Mouse (Mus musculus): ENCODE results near the gene Zfyve21. TPM values are rescaled to one million over a fixed set of nuclear protein-coding genes. Genes with fewer than 3 reads are reported as not detected.

Gene Zfyve21
- polyA plus RNA-seq, 1 experiment from 2014 or later: 95.6 TPM

GRCm38 (mm10) chr12:111843470-111843869 lies 29.5 kb downstream of the Zfyve21 start:
- Histone ChIP-seq H3K9me3 (ENCODE audit: control insufficient read depth, low read length) (no peaks in the 10 kb centered on the region), H3K4me2 (no peak overlapping the region), H3K9ac (ENCODE audit: low read depth, low read length) (no peak overlapping the region), H3K4me3 (ENCODE audit: low read depth, low read length) (no peak overlapping the region), H3K27me3 (replicated peaks; ENCODE audit: control insufficient read depth, insufficient read depth, low read length) (no peaks in the 10 kb centered on the region), H3K36me3 (ENCODE audit: control insufficient read depth, insufficient read depth, low read length) (peaks cover 6% of the 10 kb centered on the region; the same call in 1 of the 2 replicates), H3K4me1 (replicated peaks; ENCODE audit: control insufficient read depth, insufficient read depth, low read length) (peaks cover 3% of the 10 kb centered on the region; the same call in 1 of the 2 replicates), H3K27ac (ENCODE audit: low read depth, low read length) (no peak overlapping the region)
- DNase-seq (ENCODE audit: low spot score) (no peak), ATAC-seq (replicated peaks; ENCODE audit: low FRiP score) (no peak)
- 40% methylated on average over 2 of the region's 2 CpGs for WGBS

DNA sequence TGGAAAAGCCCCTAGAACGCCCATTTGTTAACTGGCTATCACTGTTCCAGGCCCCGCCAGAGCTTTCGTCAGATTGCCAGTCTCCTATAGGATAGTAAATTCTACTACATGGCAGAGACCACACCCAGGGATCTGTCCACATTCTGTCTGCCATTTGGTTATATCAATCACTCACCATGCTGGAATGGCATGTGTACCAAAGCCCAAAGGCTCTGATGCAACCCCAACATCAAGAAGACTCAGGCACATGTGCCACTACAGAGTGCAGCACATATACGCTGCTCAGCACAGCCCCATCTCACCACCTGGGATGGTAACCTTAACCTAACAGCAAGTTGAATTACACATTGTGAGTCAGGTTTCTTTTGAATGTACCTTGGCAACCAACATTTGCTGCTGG lies 32.0 kb downstream of the Zfyve21 start:
- H3K4me2 ChIP-seq: no peak overlapping the region
- H3K4me1 ChIP-seq (replicated peaks; ENCODE audit: control insufficient read depth, insufficient read depth, low read length): peaks cover 3% of the 10 kb centered on the region; the same call in 1 of the 2 replicates
- ATAC-seq (replicated peaks; ENCODE audit: low FRiP score): no peak
- no peaks in the 10 kb centered on the region for H3K27me3 ChIP-seq (replicated peaks; ENCODE audit: control insufficient read depth, insufficient read depth, low read length)
- H3K9ac ChIP-seq (ENCODE audit: low read depth, low read length): no peak overlapping the region
- WGBS: 88% methylated on average over 4 of the region's 4 CpGs
- H3K9me3 ChIP-seq (ENCODE audit: control insufficient read depth, low read length): no peaks in the 10 kb centered on the region
- no peak for DNase-seq (ENCODE audit: low spot score)
- H3K27ac ChIP-seq (ENCODE audit: low read depth, low read length): no peak overlapping the region
- H3K36me3 ChIP-seq (ENCODE audit: control insufficient read depth, insufficient read depth, low read length): peaks cover 2% of the 10 kb centered on the region; the same call in 1 of the 2 replicates
- no peak overlapping the region for H3K4me3 ChIP-seq (ENCODE audit: low read depth, low read length)

DNA sequence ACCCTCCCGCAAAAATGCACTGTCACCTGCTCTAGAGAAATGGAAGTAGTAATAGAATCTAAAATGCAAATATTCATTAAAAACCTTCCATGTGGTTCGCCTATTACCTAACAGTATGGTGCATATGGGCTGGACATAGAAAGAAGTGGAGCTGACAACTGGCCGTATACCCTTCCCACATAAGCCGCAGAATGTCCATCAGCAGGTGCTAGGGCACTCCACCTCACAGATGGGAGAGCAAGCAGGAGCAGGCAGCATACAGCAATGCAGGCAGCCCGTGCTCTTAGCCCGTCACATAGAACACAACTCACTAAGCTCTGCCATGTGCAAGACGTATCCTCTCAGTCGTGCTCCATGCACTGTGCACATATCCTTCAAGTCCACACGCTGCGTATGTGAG lies 32.8 kb downstream of the Zfyve21 start:
- WGBS: 83% methylated on average over 10 of the region's 10 CpGs
- ATAC-seq (replicated peaks; ENCODE audit: low FRiP score) (no peak), DNase-seq (ENCODE audit: low spot score) (no peak)
- H3K4me1 ChIP-seq (replicated peaks; ENCODE audit: control insufficient read depth, insufficient read depth, low read length): peaks cover 3% of the 10 kb centered on the region; the same call in 1 of the 2 replicates
- no peaks in the 10 kb centered on the region for H3K27me3 ChIP-seq (replicated peaks; ENCODE audit: control insufficient read depth, insufficient read depth, low read length)
- no peak overlapping the region for H3K27ac ChIP-seq (ENCODE audit: low read depth, low read length)
- H3K36me3 ChIP-seq (ENCODE audit: control insufficient read depth, insufficient read depth, low read length): 0 out of 2 replicates have a peak, but pooled peaks cover 2% of the 10 kb centered on the region
- no peak overlapping the region for H3K4me3 ChIP-seq (ENCODE audit: low read depth, low read length)
- H3K9me3 ChIP-seq (ENCODE audit: control insufficient read depth, low read length): no peaks in the 10 kb centered on the region
- H3K4me2 ChIP-seq: no peak overlapping the region
- H3K9ac ChIP-seq (ENCODE audit: low read depth, low read length): no peak overlapping the region

DNA sequence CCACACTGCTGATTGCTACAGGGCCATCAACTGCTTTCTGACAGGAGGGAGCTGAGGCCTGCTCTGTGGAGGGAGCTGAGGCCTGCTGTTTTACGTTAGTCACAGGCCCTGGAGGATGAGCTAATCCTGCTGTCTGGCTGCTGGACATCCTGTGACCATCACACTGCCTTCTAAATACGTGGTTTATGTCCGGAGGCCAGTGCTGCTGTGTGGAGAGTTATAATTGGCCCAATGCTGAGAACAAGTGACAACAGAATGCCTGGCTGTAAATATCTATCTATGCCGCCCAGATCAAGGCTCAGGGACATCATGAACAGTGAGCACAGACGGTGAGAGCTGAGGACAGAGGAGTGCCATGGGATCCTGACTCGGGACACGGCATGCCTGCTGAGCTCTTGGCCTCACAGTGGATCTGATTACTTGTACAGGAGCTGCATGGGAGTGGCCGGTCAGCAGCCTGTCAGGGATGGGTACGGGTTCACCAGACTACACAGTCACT lies 34.4 kb downstream of the Zfyve21 start:
- 0 out of 2 replicates have a peak, but pooled peaks cover 2% of the 10 kb centered on the region for H3K36me3 ChIP-seq (ENCODE audit: control insufficient read depth, insufficient read depth, low read length)
- no peak overlapping the region for H3K27ac ChIP-seq (ENCODE audit: low read depth, low read length)
- H3K9ac ChIP-seq (ENCODE audit: low read depth, low read length): no peak overlapping the region
- H3K4me1 ChIP-seq (replicated peaks; ENCODE audit: control insufficient read depth, insufficient read depth, low read length): no peaks in the 10 kb centered on the region; the same call in 1 of the 2 replicates
- H3K4me3 ChIP-seq (ENCODE audit: low read depth, low read length): no peak overlapping the region
- DNase-seq (ENCODE audit: low spot score) (no peak), ATAC-seq (replicated peaks; ENCODE audit: low FRiP score) (no peak)
- no peak overlapping the region for H3K4me2 ChIP-seq
- no peaks in the 10 kb centered on the region for H3K27me3 ChIP-seq (replicated peaks; ENCODE audit: control insufficient read depth, insufficient read depth, low read length)
- no peaks in the 10 kb centered on the region for H3K9me3 ChIP-seq (ENCODE audit: control insufficient read depth, low read length)
- 75% methylated on average over 9 of the region's 9 CpGs for WGBS

- no peaks in the 10 kb centered on the region for H3K27me3 ChIP-seq (replicated peaks; ENCODE audit: control insufficient read depth, insufficient read depth, low read length)
- no peaks in the 10 kb centered on the region for H3K4me1 ChIP-seq (replicated peaks; ENCODE audit: control insufficient read depth, insufficient read depth, low read length)
- H3K27ac ChIP-seq (ENCODE audit: low read depth, low read length): no peak overlapping the region
- no peak overlapping the region for H3K9ac ChIP-seq (ENCODE audit: low read depth, low read length)
- no peak overlapping the region for H3K4me3 ChIP-seq (ENCODE audit: low read depth, low read length)
- H3K9me3 ChIP-seq (ENCODE audit: control insufficient read depth, low read length): no peaks in the 10 kb centered on the region
- no peak overlapping the region for H3K4me2 ChIP-seq
- H3K36me3 ChIP-seq (ENCODE audit: control insufficient read depth, insufficient read depth, low read length): no peaks in the 10 kb centered on the region
- no peak for DNase-seq (ENCODE audit: low spot score)
- no peak for ATAC-seq (replicated peaks; ENCODE audit: low FRiP score)
- 76% methylated on average over 2 of the region's 2 CpGs for WGBS
Measured at GRCm38 (mm10) chr12:111851235-111851634, 37.3 kb downstream of the Zfyve21 start.

GRCm38 (mm10) chr12:111851745-111852144 lies 37.8 kb downstream of the Zfyve21 start:
- Histone ChIP-seq H3K4me2 (no peak overlapping the region), H3K9me3 (ENCODE audit: control insufficient read depth, low read length) (no peaks in the 10 kb centered on the region), H3K27me3 (replicated peaks; ENCODE audit: control insufficient read depth, insufficient read depth, low read length) (no peaks in the 10 kb centered on the region), H3K9ac (ENCODE audit: low read depth, low read length) (no peak overlapping the region), H3K4me1 (replicated peaks; ENCODE audit: control insufficient read depth, insufficient read depth, low read length) (no peaks in the 10 kb centered on the region), H3K36me3 (ENCODE audit: control insufficient read depth, insufficient read depth, low read length) (no peaks in the 10 kb centered on the region), H3K4me3 (ENCODE audit: low read depth, low read length) (no peak overlapping the region), H3K27ac (ENCODE audit: low read depth, low read length) (no peak overlapping the region)
- DNase-seq (ENCODE audit: low spot score) (no peak), ATAC-seq (replicated peaks; ENCODE audit: low FRiP score) (no peak)
- 79% methylated on average over 5 of the region's 5 CpGs for WGBS

DNA sequence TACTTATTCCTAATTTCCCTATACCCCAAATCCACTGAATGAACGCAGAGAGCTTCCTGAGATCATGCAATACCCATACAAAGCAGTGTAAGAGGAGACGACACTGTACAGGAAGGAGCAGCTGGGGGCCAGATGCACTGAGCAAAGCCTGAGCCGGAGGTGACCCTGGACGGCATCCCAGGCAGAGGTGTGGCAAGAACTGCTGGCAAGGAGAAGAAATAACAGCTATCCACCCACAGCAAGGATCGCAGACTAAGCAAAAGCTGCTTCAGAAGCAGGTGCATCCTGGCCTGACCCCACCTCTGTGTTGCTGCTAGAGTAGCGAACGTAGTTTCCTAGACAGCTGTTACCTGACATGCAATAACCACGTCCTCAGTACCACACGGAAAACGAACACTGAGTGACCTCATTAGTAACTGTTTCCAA lies 39.1 kb downstream of the Zfyve21 start:
- ATAC-seq (replicated peaks; ENCODE audit: low FRiP score): no peak
- no peaks in the 10 kb centered on the region for H3K27me3 ChIP-seq (replicated peaks; ENCODE audit: control insufficient read depth, insufficient read depth, low read length)
- H3K4me2 ChIP-seq: no peak overlapping the region
- no peaks in the 10 kb centered on the region for H3K36me3 ChIP-seq (ENCODE audit: control insufficient read depth, insufficient read depth, low read length)
- no peak overlapping the region for H3K4me3 ChIP-seq (ENCODE audit: low read depth, low read length)
- H3K4me1 ChIP-seq (replicated peaks; ENCODE audit: control insufficient read depth, insufficient read depth, low read length): no peaks in the 10 kb centered on the region
- 80% methylated on average over 10 of the region's 10 CpGs for WGBS
- no peaks in the 10 kb centered on the region for H3K9me3 ChIP-seq (ENCODE audit: control insufficient read depth, low read length)
- no peak overlapping the region for H3K9ac ChIP-seq (ENCODE audit: low read depth, low read length)
- no peak for DNase-seq (ENCODE audit: low spot score)
- H3K27ac ChIP-seq (ENCODE audit: low read depth, low read length): no peak overlapping the region

DNA sequence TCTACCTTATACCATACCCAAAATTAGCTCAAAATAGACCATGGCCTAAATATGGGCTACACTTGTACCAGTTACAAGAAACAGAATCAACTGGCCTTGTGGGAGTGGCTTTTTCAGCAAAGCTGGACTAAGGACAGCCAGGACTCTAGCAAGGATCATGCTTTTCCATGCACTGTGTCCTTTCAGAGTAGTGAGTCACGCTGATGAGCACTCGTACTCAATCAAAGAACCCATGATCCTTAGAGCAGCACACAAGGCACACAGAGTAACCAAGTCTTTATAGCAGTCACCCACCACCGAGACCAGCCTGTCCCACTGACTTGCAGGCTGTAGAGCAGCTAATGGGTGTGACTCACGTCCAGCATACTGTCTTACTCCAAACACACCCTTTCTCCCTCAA lies 39.6 kb downstream of the Zfyve21 start:
- Histone ChIP-seq H3K27ac (ENCODE audit: low read depth, low read length) (no peak overlapping the region), H3K4me2 (no peak overlapping the region), H3K4me3 (ENCODE audit: low read depth, low read length) (no peak overlapping the region), H3K27me3 (replicated peaks; ENCODE audit: control insufficient read depth, insufficient read depth, low read length) (no peaks in the 10 kb centered on the region), H3K9me3 (ENCODE audit: control insufficient read depth, low read length) (no peaks in the 10 kb centered on the region), H3K36me3 (ENCODE audit: control insufficient read depth, insufficient read depth, low read length) (no peaks in the 10 kb centered on the region), H3K9ac (ENCODE audit: low read depth, low read length) (no peak overlapping the region), H3K4me1 (replicated peaks; ENCODE audit: control insufficient read depth, insufficient read depth, low read length) (no peaks in the 10 kb centered on the region)
- DNase-seq (ENCODE audit: low spot score) (no peak), ATAC-seq (replicated peaks; ENCODE audit: low FRiP score) (no peak)
- 75% methylated on average over 4 of the region's 4 CpGs for WGBS

DNA sequence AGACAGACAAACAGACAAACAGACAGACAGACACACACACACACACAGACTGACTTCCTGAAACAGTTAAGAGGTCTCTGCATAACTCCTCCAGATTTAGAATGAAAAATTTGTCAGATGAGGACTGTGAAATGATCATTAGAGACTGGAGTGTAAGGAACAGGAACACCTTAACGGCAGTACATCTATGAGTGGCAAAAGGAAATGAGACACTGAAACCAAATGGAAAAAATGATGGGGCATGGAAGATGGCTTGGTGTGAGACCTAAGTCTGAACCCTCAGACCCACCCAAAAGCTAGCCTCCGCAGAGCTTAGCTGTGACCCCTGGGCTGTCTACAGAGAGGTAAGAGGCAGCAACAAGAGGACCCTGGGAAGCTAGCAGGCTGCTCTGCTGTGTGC lies 41.5 kb downstream of the Zfyve21 start:
- Histone ChIP-seq H3K27me3 (replicated peaks; ENCODE audit: control insufficient read depth, insufficient read depth, low read length) (no peaks in the 10 kb centered on the region), H3K27ac (ENCODE audit: low read depth, low read length) (no peak overlapping the region), H3K4me1 (replicated peaks; ENCODE audit: control insufficient read depth, insufficient read depth, low read length) (no peaks in the 10 kb centered on the region), H3K9me3 (ENCODE audit: control insufficient read depth, low read length) (no peaks in the 10 kb centered on the region), H3K36me3 (ENCODE audit: control insufficient read depth, insufficient read depth, low read length) (no peaks in the 10 kb centered on the region), H3K4me2 (no peak overlapping the region), H3K4me3 (ENCODE audit: low read depth, low read length) (no peak overlapping the region), H3K9ac (ENCODE audit: low read depth, low read length) (no peak overlapping the region)
- DNase-seq (ENCODE audit: low spot score) (no peak), ATAC-seq (replicated peaks; ENCODE audit: low FRiP score) (no peak)
- 93% methylated on average over 2 of the region's 2 CpGs for WGBS
